Mouse (Mus musculus) limb, embryonic 13.5 days (tissue): ENCODE data around the gene Olfr695. TPM values are rescaled to one million over a fixed set of nuclear protein-coding genes. Genes with fewer than 3 reads are reported as not detected.
"Not testable (repeated sequence)": the region's sequence is repeated elsewhere in the genome, so short reads cannot be mapped to it uniquely, and the experiment has no call there.

Experiments
- ATAC-seq: fragments of 200-750 bp; cut with Nextera tagmentation; 2 replicates; pipeline ENCODE4 v1.8.0; 2017; ENCODE audit warnings: low read depth, moderate number of reproducible peaks, moderate TSS enrichment; ENCODE audit not compliant: low FRiP score
- H3K27ac ChIP-seq: fragments of 300-500 bp; sonication (generic); 2 replicates; pipeline ENCODE4 v1.5.1; 2015; ENCODE audit warnings: inconsistent platforms, mild to moderate bottlenecking, moderate library complexity
- H3K27me3 ChIP-seq: fragments of 300-500 bp; sonication (generic); 2 replicates; pipeline ENCODE4 v1.6.1; 2015; ENCODE audit warnings: mild to moderate bottlenecking, inconsistent platforms
- H3K36me3 ChIP-seq: fragments of 300-500 bp; sonication (generic); 2 replicates; pipeline ENCODE4 v1.6.1; 2015; ENCODE audit warnings: inconsistent platforms, mild to moderate bottlenecking, moderate library complexity
- H3K4me1 ChIP-seq: fragments of 300-500 bp; sonication (generic); 2 replicates; pipeline ENCODE4 v1.6.1; 2015; ENCODE audit warnings: inconsistent platforms
- H3K4me2 ChIP-seq: fragments of 300-500 bp; sonication (generic); replicated peaks from 2 replicates; pipeline ENCODE4 v1.6.1; 2015; ENCODE audit warnings: inconsistent platforms, mild to moderate bottlenecking, moderate library complexity
- H3K4me3 ChIP-seq: fragments of 300-500 bp; sonication (generic); 2 replicates; pipeline ENCODE4 v1.5.1; 2015; ENCODE audit warnings: moderate library complexity, mild to moderate bottlenecking, inconsistent platforms
- H3K9ac ChIP-seq: fragments of 300-500 bp; sonication (generic); 2 replicates; pipeline ENCODE4 v1.6.1; 2015; ENCODE audit warnings: mild to moderate bottlenecking, inconsistent platforms
- H3K9me3 ChIP-seq: fragments of 300-500 bp; sonication (generic); 2 replicates; pipeline ENCODE4 v1.6.1; 2016; ENCODE audit warnings: inconsistent platforms
- WGBS: fragments of 180-500 bp; shearing (Covaris S2); methylation state at CpG from one replicate; pipeline ENCODE4 v1.1.7; 2015; 5-methylcytosine and 5-hydroxymethylcytosine counted together
- polyA plus RNA-seq: library from polyadenylated mRNA; unstranded; fragments of >200 nt; fragmentation: Nextera tagmentation; extraction: Ambion mirVana; gene quantifications from 2 replicates; pipeline ENCODE4 v1.2.1, GENCODE M21; 2015

The Olfr695 gene
- polyA plus RNA-seq, result not detected in 2 replicates

- Histone ChIP-seq H3K36me3 (no peaks in the 10 kb centered on the region), H3K27ac (no peak within 1 kb of the TSS), H3K4me1 (no peaks in the 10 kb centered on the region), H3K27me3 (no peaks in the 10 kb centered on the region), H3K9me3 (no peaks in the 10 kb centered on the region), H3K4me2 (no peak within 1 kb of the TSS), H3K4me3 (no peak within 1 kb of the TSS), H3K9ac (no peak within 1 kb of the TSS)
- ATAC-seq, result no peak
These were observed at the start of gene Olfr695 for GRCm38 (mm10) chr7:106716296-106716695. TSS of gene Olfr695 (minus strand) at chr7:106716396.

DNA sequence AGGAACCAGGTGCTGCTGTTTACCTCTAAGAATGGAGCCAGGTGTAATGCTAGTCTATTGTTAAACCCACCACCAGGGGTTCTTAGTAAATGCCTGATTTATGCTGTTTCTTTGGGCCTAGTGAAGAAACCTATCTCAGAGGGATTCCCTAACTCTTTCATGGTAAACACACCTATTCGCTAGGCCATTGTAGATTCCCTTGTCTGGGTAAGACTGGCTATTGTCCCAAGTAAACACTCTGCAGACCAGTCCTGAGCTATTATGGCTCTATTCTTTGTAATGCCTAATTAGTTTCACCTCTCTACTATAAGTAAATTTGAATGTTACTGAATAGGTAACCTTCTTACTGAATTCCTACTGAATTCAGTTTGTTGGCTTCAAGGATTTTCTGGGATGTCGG, 44.8 kb upstream of the Olfr695 start:
- H3K4me2 ChIP-seq, H3K27ac ChIP-seq, H3K9ac ChIP-seq, H3K4me3 ChIP-seq, H3K27me3 ChIP-seq, H3K9me3 ChIP-seq, ATAC-seq, H3K36me3 ChIP-seq, H3K4me1 ChIP-seq: not testable (repeated sequence)
- 87% methylated on average over 2 of the region's 2 CpGs for WGBS

GRCm38 (mm10) chr7:106758800-106759199, 42.6 kb upstream of the Olfr695 start:
- 90% methylated on average over 2 of the region's 2 CpGs for whole genome bisulfite sequencing
- no peak for ATAC-seq
- no peak overlapping the region for H3K4me2 ChIP-seq
- H3K27me3 ChIP-seq, result no peaks in the 10 kb centered on the region
- H3K9me3 ChIP-seq, result peaks cover 4% of the 10 kb centered on the region; the same call in 1 of the 2 replicates
- H3K4me3 ChIP-seq, result no peak overlapping the region
- H3K27ac ChIP-seq, result no peak overlapping the region
- H3K36me3 ChIP-seq, result no peaks in the 10 kb centered on the region
- H3K9ac ChIP-seq, result no peak overlapping the region
- no peaks in the 10 kb centered on the region for H3K4me1 ChIP-seq

GRCm38 (mm10) chr7:106755297-106755696, 39.1 kb upstream of the Olfr695 start, which contains the start of gene Olfr698:
TSS of gene Olfr698 (minus strand) at chr7:106755397.
- no peak within 1 kb of the TSS for H3K4me2 ChIP-seq
- H3K27ac ChIP-seq, result no peak within 1 kb of the TSS
- no peak within 1 kb of the TSS for H3K9ac ChIP-seq
- no peak for ATAC-seq
- H3K27me3 ChIP-seq, result no peaks in the 10 kb centered on the region
- no peaks in the 10 kb centered on the region for H3K4me1 ChIP-seq
- no peak within 1 kb of the TSS for H3K4me3 ChIP-seq
- no peaks in the 10 kb centered on the region for H3K9me3 ChIP-seq
- no peaks in the 10 kb centered on the region for H3K36me3 ChIP-seq

DNA sequence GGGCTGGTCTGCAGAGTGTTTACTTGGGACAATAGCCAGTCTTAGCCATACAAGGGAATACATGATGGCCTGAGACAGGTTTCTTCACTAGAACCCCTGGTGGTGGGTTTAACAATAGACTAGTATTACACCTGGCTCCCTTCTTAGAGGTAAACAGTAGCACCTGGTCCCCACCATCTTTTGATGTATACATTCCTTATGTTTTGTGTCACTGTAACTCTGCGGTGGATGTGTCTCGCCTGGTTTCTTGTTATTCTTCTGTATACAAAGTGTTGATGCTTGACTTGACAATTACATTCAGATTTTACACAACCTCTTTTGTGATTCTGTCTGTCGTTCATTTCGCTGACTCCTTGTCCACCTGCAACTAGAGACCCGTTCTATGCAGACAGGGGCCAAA, 29.6 kb upstream of the Olfr695 start:
- H3K4me2 ChIP-seq, result no peak overlapping the region
- no peak for ATAC-seq
- 85% methylated on average over 5 of the region's 5 CpGs for WGBS

GRCm38 (mm10) chr7:106742343-106742742, 26.1 kb upstream of the Olfr695 start, which contains the start of gene Olfr697:
TSS of gene Olfr697 (minus strand) at chr7:106742443.
- no peak within 1 kb of the TSS for H3K27ac ChIP-seq
- no peak for ATAC-seq
- no peak within 1 kb of the TSS for H3K4me2 ChIP-seq
- no peaks in the 10 kb centered on the region for H3K9me3 ChIP-seq
- H3K36me3 ChIP-seq, result no peaks in the 10 kb centered on the region
- H3K9ac ChIP-seq, result no peak within 1 kb of the TSS
- H3K4me3 ChIP-seq, result no peak within 1 kb of the TSS
- no peaks in the 10 kb centered on the region for H3K27me3 ChIP-seq
- H3K4me1 ChIP-seq, result no peaks in the 10 kb centered on the region
- WGBS, result 73% methylated on average over 1 of the region's 1 CpGs

More for the DNA sequence above, 29.6 kb upstream of the Olfr695 start:
- no peak overlapping the region for H3K9ac ChIP-seq
- H3K36me3 ChIP-seq, result no peaks in the 10 kb centered on the region
- no peaks in the 10 kb centered on the region for H3K27me3 ChIP-seq
- no peak overlapping the region for H3K4me3 ChIP-seq
- no peak overlapping the region for H3K27ac ChIP-seq
- no peaks in the 10 kb centered on the region for H3K9me3 ChIP-seq
- no peaks in the 10 kb centered on the region for H3K4me1 ChIP-seq

GRCm38 (mm10) chr7:106737028-106737427, 20.8 kb upstream of the Olfr695 start:
- ATAC-seq, result no peak
- Histone ChIP-seq H3K4me3 (no peak overlapping the region), H3K27ac (no peak overlapping the region), H3K4me2 (no peak overlapping the region), H3K9me3 (no peaks in the 10 kb centered on the region; the same call in 1 of the 2 replicates), H3K27me3 (no peaks in the 10 kb centered on the region), H3K9ac (no peak overlapping the region), H3K36me3 (no peaks in the 10 kb centered on the region), H3K4me1 (no peaks in the 10 kb centered on the region)

DNA sequence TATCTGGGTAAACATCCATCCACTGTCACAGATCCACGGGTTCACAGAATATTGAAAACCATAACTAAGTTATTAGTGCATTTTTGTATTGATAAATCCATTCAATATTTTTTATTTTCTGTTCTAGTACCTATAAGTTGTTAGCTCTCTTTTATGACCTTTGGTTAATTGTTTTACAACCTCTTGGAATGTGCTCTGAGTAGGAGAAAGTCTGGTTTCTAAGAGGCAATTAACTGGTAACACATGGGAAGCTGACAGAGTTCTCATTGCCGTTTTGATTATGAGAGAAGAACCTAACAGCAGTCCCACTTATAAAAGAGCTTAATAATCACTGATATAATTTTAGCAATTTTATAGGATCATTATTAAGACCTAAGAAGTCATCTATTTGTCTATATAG, 17.5 kb upstream of the Olfr695 start:
- 27% methylated on average over 2 of the region's 2 CpGs for WGBS
- Histone ChIP-seq H3K27ac (no peak overlapping the region), H3K9me3 (no peaks in the 10 kb centered on the region; the same call in 1 of the 2 replicates), H3K4me1 (no peaks in the 10 kb centered on the region), H3K4me2 (no peak overlapping the region), H3K36me3 (no peaks in the 10 kb centered on the region), H3K9ac (no peak overlapping the region), H3K4me3 (no peak overlapping the region), H3K27me3 (no peaks in the 10 kb centered on the region)
- ATAC-seq, result no peak

DNA sequence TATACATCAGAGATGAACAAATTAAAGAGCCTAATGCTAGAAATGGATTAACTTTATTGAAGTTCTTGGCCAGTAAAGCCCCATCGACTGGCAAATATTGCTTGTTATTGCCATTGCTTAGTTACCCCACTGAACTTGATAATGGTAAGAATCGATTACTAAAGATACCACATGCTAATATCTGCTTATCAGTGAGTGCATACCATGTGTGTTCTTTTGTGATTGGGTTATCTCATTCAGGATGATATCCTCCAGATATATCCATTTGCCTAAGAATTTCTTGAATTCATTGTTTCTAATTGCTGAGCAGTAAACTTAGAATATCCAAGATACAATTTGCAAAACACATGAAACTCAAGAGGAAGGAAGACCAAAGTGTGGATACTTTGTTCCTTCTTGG, 9.5 kb upstream of the Olfr695 start:
- H3K4me1 ChIP-seq, H3K36me3 ChIP-seq, H3K4me2 ChIP-seq, ATAC-seq, H3K4me3 ChIP-seq, H3K27me3 ChIP-seq, H3K27ac ChIP-seq, H3K9ac ChIP-seq, H3K9me3 ChIP-seq: not testable (repeated sequence)
- WGBS, result 89% methylated on average over 2 of the region's 2 CpGs

- H3K9me3 ChIP-seq, result no peaks in the 10 kb centered on the region
- H3K4me2 ChIP-seq, result no peak overlapping the region
- ATAC-seq, result no peak
- no peak overlapping the region for H3K9ac ChIP-seq
- no peaks in the 10 kb centered on the region for H3K36me3 ChIP-seq
- H3K4me1 ChIP-seq, result no peaks in the 10 kb centered on the region
- no peak overlapping the region for H3K4me3 ChIP-seq
- no peak overlapping the region for H3K27ac ChIP-seq
- WGBS, result 88% methylated on average over 6 of the region's 6 CpGs
- no peaks in the 10 kb centered on the region for H3K27me3 ChIP-seq
These were observed 4.7 kb downstream of the Olfr695 start for GRCm38 (mm10) chr7:106711463-106711862.

GRCm38 (mm10) chr7:106707705-106708104, 8.5 kb downstream of the Olfr695 start:
- H3K4me3 ChIP-seq, H3K27ac ChIP-seq, H3K27me3 ChIP-seq, H3K4me2 ChIP-seq, H3K9ac ChIP-seq, H3K4me1 ChIP-seq, H3K36me3 ChIP-seq, ATAC-seq, H3K9me3 ChIP-seq: not testable (repeated sequence)
- 86% methylated on average over 10 of the region's 10 CpGs for WGBS

- no peaks in the 10 kb centered on the region for H3K27me3 ChIP-seq
- H3K4me3 ChIP-seq, result no peak overlapping the region
- H3K9ac ChIP-seq, result no peak overlapping the region
- WGBS, result 68% methylated on average over 1 of the region's 1 CpGs
- H3K4me2 ChIP-seq, result no peak overlapping the region
- H3K4me1 ChIP-seq, result no peaks in the 10 kb centered on the region
- H3K9me3 ChIP-seq, result no peaks in the 10 kb centered on the region
- no peak overlapping the region for H3K27ac ChIP-seq
- ATAC-seq, result no peak
- H3K36me3 ChIP-seq, result no peaks in the 10 kb centered on the region
These were observed 19.3 kb downstream of the Olfr695 start for GRCm38 (mm10) chr7:106696891-106697290.

DNA sequence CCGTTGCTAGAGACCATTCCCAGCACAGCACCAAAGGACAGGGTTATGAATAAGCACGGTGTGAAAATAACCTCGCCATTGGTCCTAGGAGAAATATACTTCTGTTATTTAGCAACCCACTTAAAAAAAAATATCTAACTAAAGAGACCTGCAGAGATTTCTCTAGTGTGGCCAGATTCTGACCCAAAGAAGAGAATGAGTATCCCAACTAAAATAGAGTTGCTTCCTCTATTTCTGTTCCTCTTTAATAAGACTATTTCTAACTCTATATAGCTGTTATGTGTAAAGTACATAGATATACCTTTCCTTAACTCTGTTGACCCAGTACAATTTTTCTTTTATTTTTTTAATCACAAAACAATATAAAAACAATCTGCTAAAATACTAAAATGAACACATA, 23.2 kb downstream of the Olfr695 start:
- H3K9ac ChIP-seq, result no peak overlapping the region
- WGBS, result 84% methylated on average over 3 of the region's 3 CpGs
- no peaks in the 10 kb centered on the region for H3K36me3 ChIP-seq

More for the DNA sequence above, 23.2 kb downstream of the Olfr695 start:
- no peak overlapping the region for H3K27ac ChIP-seq
- no peaks in the 10 kb centered on the region for H3K27me3 ChIP-seq
- H3K4me1 ChIP-seq, result no peaks in the 10 kb centered on the region
- no peak overlapping the region for H3K4me2 ChIP-seq
- H3K9me3 ChIP-seq, result no peaks in the 10 kb centered on the region
- no peak overlapping the region for H3K4me3 ChIP-seq
- ATAC-seq, result no peak
